Mouse (Mus musculus): ENCODE measurements around the gene Tmem163.

DNA sequence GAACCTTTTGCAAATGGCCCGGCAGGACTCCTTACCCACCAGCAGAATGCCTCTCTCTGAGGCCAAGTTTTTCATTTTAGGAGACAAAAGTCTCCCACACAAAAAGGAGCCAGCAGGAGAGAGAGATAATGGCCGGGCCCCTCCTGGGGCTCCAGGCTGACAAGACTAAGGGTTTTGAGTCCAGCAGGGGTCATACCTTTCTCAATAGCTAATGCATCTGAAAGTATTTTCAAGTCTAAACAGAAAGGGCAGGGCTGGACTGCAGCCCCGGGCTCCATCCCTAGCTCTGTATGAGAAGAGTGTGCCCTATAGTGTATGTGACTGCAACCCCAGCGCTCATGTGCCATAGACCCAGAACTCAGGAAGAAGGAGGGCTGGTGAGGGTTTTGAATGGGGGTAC, 103.7 kb downstream of the Tmem163 start:
- TF ChIP-seq USF1 (IDR thresholded peaks at IDR 0.05; ENCODE audit: low read depth), result no peak
- TF ChIP-seq POLR2A (IDR thresholded peaks at IDR 0.05; ENCODE audit: insufficient read length, low read depth), result no peak
- TF ChIP-seq CEBPB (IDR thresholded peaks at IDR 0.05; ENCODE audit: insufficient read depth, poor library complexity, severe bottlenecking), result no peak
- TF ChIP-seq POLR2AphosphoS2 (IDR thresholded peaks at IDR 0.05; ENCODE audit: insufficient read length, low read depth), result no peak
- no peak for TF ChIP-seq TCF12 (IDR thresholded peaks at IDR 0.05; ENCODE audit: insufficient read depth, poor library complexity, severe bottlenecking)
- TF ChIP-seq SRF (IDR thresholded peaks at IDR 0.05; ENCODE audit: control insufficient read depth, insufficient read length, low read depth), result no peak
- no peak for TF ChIP-seq E2F4 (IDR thresholded peaks at IDR 0.05; ENCODE audit: insufficient read depth)
- TF ChIP-seq MAX (IDR thresholded peaks at IDR 0.05; ENCODE audit: low read depth), result no peak
- TF ChIP-seq MYOD1 (IDR thresholded peaks at IDR 0.05; ENCODE audit: control insufficient read depth in 1 of 3, insufficient read length in 2 of 3, low read depth in 2 of 3), result no peak
